12 mouse cellular contexts compared by ENCODE assay signal in the genomic region with DNA sequence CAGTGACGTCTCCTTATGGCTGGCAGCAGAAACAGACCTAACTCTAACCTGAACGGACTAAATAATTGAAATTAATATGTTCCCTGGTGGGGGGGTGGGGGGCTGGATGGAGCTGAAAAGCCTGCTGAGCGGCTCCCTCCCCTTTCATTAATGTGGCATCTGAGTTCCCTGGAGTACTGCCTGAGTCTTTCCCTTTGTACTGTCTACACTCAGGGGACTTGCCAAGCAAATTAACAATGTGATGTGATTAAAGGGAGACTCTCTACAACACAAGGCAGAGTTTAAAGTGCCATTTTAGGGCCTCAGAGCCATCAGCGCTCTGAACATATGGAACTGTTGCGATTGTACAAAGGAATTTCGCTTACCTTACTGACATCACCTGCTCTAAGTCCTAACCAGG. TPM values are rescaled to one million over a fixed set of nuclear protein-coding genes. Genes with fewer than 3 reads are reported as not detected.
DNase-seq lines count a peak whose midpoint lies in the region; ATAC-seq lines count a peak whose summit lies in the region.
"Had no signal": no experiment of that assay in that cellular context is flagged by ENCODE, and none has a peak within 500 bp of the region (broad histone marks: within the 10 kb centered on the region; RNA-seq: fewer than 3 reads in every experiment).

No protein-coding gene starts in this region.

- H3K36me3 ChIP-seq in lung, embryonic 15.5 days, result no peaks in the 10 kb centered on the region
- H3K36me3 ChIP-seq in forebrain, embryonic 13.5 days (ENCODE audit: poor library complexity, severe bottlenecking), result no peaks in the 10 kb centered on the region
- H3K36me3 ChIP-seq in hindbrain, embryonic 15.5 days, result no peaks in the 10 kb centered on the region
- H3K36me3 ChIP-seq in neural tube, embryonic 13.5 days, result no peaks in the 10 kb centered on the region

- H3K9me3 ChIP-seq in lung, embryonic 15.5 days, result no peaks in the 10 kb centered on the region
- no peaks in the 10 kb centered on the region for H3K9me3 ChIP-seq in forebrain, embryonic 13.5 days (replicated peaks)
- no peaks in the 10 kb centered on the region for H3K9me3 ChIP-seq in hindbrain, embryonic 15.5 days
- H3K9me3 ChIP-seq in neural tube, embryonic 13.5 days, result no peaks in the 10 kb centered on the region

- no peak for DNase-seq in lung, postnatal 25 days (ENCODE audit: low spot score)
- DNase-seq in layer of hippocampus, postnatal 10 days (ENCODE audit: low spot score in 2 of 2), result no peak
- DNase-seq in layer of hippocampus, adult 9-11 months, result no peak
- DNase-seq: cerebellum, adult 9-11 months; heart, postnatal 4 days had no signal

- ATAC-seq in lung, embryonic 15.5 days (ENCODE audit: borderline replicate concordance, extremely low read depth, low FRiP score, low TSS enrichment), result no peak
- peak; percentile 64 for ATAC-seq in forebrain, embryonic 13.5 days
- peak; percentile 76 for ATAC-seq in hindbrain, embryonic 15.5 days (ENCODE audit: low FRiP score, low read depth)
- ATAC-seq in neural tube, embryonic 13.5 days (ENCODE audit: low read depth), result peak; percentile 80
- ATAC-seq: lung, postnatal 0 days had no signal

- peaks cover 27% of the 10 kb centered on the region for H3K4me1 ChIP-seq in lung, embryonic 15.5 days
- peaks cover 37% of the 10 kb centered on the region for H3K4me1 ChIP-seq in forebrain, embryonic 13.5 days
- H3K4me1 ChIP-seq in hindbrain, embryonic 15.5 days (replicated peaks), result peaks cover 19% of the 10 kb centered on the region
- H3K4me1 ChIP-seq in neural tube, embryonic 13.5 days (replicated peaks), result peaks cover 31% of the 10 kb centered on the region

- WGBS in lung, embryonic 15.5 days, result 43% methylated on average over 6 of the region's 6 CpGs
- 17% methylated on average over 6 of the region's 6 CpGs for WGBS in forebrain, embryonic 13.5 days
- WGBS in hindbrain, embryonic 15.5 days, result 23% methylated on average over 6 of the region's 6 CpGs
- 19% methylated on average over 6 of the region's 6 CpGs for WGBS in neural tube, embryonic 13.5 days

- no peak overlapping the region for H3K9ac ChIP-seq in lung, embryonic 15.5 days
- H3K9ac ChIP-seq in forebrain, embryonic 13.5 days, result no peak overlapping the region
- no peak overlapping the region for H3K9ac ChIP-seq in hindbrain, embryonic 15.5 days
- H3K9ac ChIP-seq in neural tube, embryonic 13.5 days, result no peak overlapping the region

- H3K27me3 ChIP-seq in lung, embryonic 15.5 days, result no peaks in the 10 kb centered on the region
- no peaks in the 10 kb centered on the region for H3K27me3 ChIP-seq in forebrain, embryonic 13.5 days
- H3K27me3 ChIP-seq in hindbrain, embryonic 15.5 days, result no peaks in the 10 kb centered on the region
- no peaks in the 10 kb centered on the region for H3K27me3 ChIP-seq in neural tube, embryonic 13.5 days

- peak overlapping the region; percentile 80 for H3K27ac ChIP-seq in lung, embryonic 15.5 days
- peak overlapping the region; percentile 2; the same call in 1 of the 2 replicates for H3K27ac ChIP-seq in forebrain, embryonic 13.5 days
- H3K27ac ChIP-seq in hindbrain, embryonic 15.5 days (replicated peaks), result no peak overlapping the region
- peak overlapping the region; percentile 56 for H3K27ac ChIP-seq in neural tube, embryonic 13.5 days (replicated peaks)

- H3K4me3 ChIP-seq in lung, embryonic 15.5 days, result no peak overlapping the region
- H3K4me3 ChIP-seq in forebrain, embryonic 13.5 days, result no peak overlapping the region
- no peak overlapping the region for H3K4me3 ChIP-seq in hindbrain, embryonic 15.5 days
- no peak overlapping the region for H3K4me3 ChIP-seq in neural tube, embryonic 13.5 days

- no peak overlapping the region for H3K4me2 ChIP-seq in lung, embryonic 15.5 days
- H3K4me2 ChIP-seq in forebrain, embryonic 13.5 days, result no peak overlapping the region
- no peak overlapping the region for H3K4me2 ChIP-seq in hindbrain, embryonic 15.5 days
- H3K4me2 ChIP-seq in neural tube, embryonic 13.5 days, result no peak overlapping the region

RNA-seq across cellular contexts. Expression of gene Serinc5, which starts 16.4 kb away (rescaled TPM):
- polyA plus RNA-seq in lung, embryonic 15.5 days (2015; fragmentation: Nextera tagmentation; extraction: Ambion mirVana), result 23.4 and 26.0 TPM in 2 replicates
- polyA plus RNA-seq in forebrain, embryonic 13.5 days (2015; fragmentation: Nextera tagmentation; extraction: Ambion mirVana), result 11.5 and 13.3 TPM in 2 replicates
- polyA plus RNA-seq in hindbrain, embryonic 15.5 days (2015; fragmentation: Nextera tagmentation; extraction: Ambion mirVana), result 17.2 and 17.5 TPM in 2 replicates
- polyA plus RNA-seq in neural tube, embryonic 13.5 days (2015; fragmentation: Nextera tagmentation; extraction: Ambion mirVana), result 19.9 and 20.8 TPM in 2 replicates
- 10 to 100 TPM; 62.1 to 63.3 TPM for total RNA-seq in layer of hippocampus, postnatal 10 days (2021)

RNA-seq across cellular contexts. Expression of gene Spz1, which starts 18.5 kb away (rescaled TPM):
- polyA plus RNA-seq in lung, embryonic 15.5 days (2015; fragmentation: Nextera tagmentation; extraction: Ambion mirVana), result not detected in 2 replicates
- polyA plus RNA-seq in forebrain, embryonic 13.5 days (2015; fragmentation: Nextera tagmentation; extraction: Ambion mirVana), result not detected in 2 replicates
- polyA plus RNA-seq in hindbrain, embryonic 15.5 days (2015; fragmentation: Nextera tagmentation; extraction: Ambion mirVana), result not detected in 2 replicates
- not detected in 2 replicates for polyA plus RNA-seq in neural tube, embryonic 13.5 days (2015; fragmentation: Nextera tagmentation; extraction: Ambion mirVana)
- not detected for total RNA-seq in layer of hippocampus, postnatal 10 days (2021)
- total RNA-seq: adrenal gland, postnatal 36 days; heart, postnatal 4 days had no signal
- polyA plus RNA-seq: lung, postnatal 0 days; spleen, adult 2 months had no signal
